Comparison of ENCODE assay signal across 12 mouse cellular contexts in the genomic region with DNA sequence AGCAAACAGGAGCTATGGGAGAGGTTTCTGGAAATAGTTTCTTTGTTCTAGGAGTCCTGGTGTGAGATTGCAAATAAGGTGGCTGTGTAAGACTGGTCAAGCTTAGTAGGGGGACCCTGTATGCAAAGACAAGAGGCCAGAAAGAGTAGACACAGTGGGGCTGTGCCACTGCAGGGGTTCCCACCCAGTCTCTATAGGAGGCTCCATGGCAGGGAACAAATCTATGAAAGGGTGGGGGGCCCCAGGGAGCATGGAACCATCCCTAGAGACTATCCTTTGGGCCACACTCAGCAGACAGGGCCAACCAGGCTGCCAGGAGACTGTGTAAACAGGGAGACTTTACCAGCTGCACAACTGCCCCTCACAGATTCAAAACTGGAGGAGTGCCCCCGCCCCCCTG.
DNase-seq lines count a peak whose midpoint lies in the region; ATAC-seq lines count a peak whose summit lies in the region.
"Had no signal": no experiment of that assay in that cellular context is flagged by ENCODE, and none has a peak within 500 bp of the region (broad histone marks: within the 10 kb centered on the region; RNA-seq: fewer than 3 reads in every experiment).

No protein-coding gene starts in this region.

- 67% methylated on average over 1 of the region's 1 CpGs for WGBS in intestine, embryonic 14.5 days
- WGBS in intestine, embryonic 15.5 days: 33% methylated on average over 1 of the region's 1 CpGs
- 71% methylated on average over 1 of the region's 1 CpGs for WGBS in neural tube, embryonic 12.5 days
- WGBS in limb, embryonic 11.5 days: 86% methylated on average over 1 of the region's 1 CpGs
- WGBS in neural tube, embryonic 15.5 days: 75% methylated on average over 1 of the region's 1 CpGs

- no peaks in the 10 kb centered on the region for H3K36me3 ChIP-seq in intestine, embryonic 14.5 days (ENCODE audit: control insufficient read depth, insufficient read depth, low read length)
- H3K36me3 ChIP-seq in intestine, embryonic 15.5 days: no peaks in the 10 kb centered on the region
- no peaks in the 10 kb centered on the region for H3K36me3 ChIP-seq in neural tube, embryonic 12.5 days
- H3K36me3 ChIP-seq in limb, embryonic 11.5 days (ENCODE audit: control insufficient read depth, insufficient read depth, low read length): no peaks in the 10 kb centered on the region
- no peaks in the 10 kb centered on the region for H3K36me3 ChIP-seq in neural tube, embryonic 15.5 days
- H3K36me3 ChIP-seq: embryonic facial prominence, embryonic 13.5 days; liver, embryonic 12.5 days had no signal

- H3K4me3 ChIP-seq in intestine, embryonic 14.5 days (ENCODE audit: low read depth, low read length): no peak overlapping the region
- H3K4me3 ChIP-seq in intestine, embryonic 15.5 days (replicated peaks): no peak overlapping the region
- H3K4me3 ChIP-seq in neural tube, embryonic 12.5 days: no peak overlapping the region
- H3K4me3 ChIP-seq in limb, embryonic 11.5 days (ENCODE audit: low read depth, low read length): no peak overlapping the region
- no peak overlapping the region for H3K4me3 ChIP-seq in neural tube, embryonic 15.5 days (replicated peaks)
- H3K4me3 ChIP-seq: embryonic facial prominence, embryonic 13.5 days; liver, embryonic 12.5 days had no signal

- H3K9ac ChIP-seq in intestine, embryonic 14.5 days (ENCODE audit: low read length): no peak overlapping the region
- H3K9ac ChIP-seq in intestine, embryonic 15.5 days: no peak overlapping the region
- 0 out of 2 replicates have a peak overlapping the region, but pooled peaks have one; percentile 26 for H3K9ac ChIP-seq in neural tube, embryonic 12.5 days
- H3K9ac ChIP-seq in limb, embryonic 11.5 days (ENCODE audit: low read length): no peak overlapping the region; the same call in 1 of the 2 replicates
- H3K9ac ChIP-seq in neural tube, embryonic 15.5 days (replicated peaks): no peak overlapping the region
- H3K9ac ChIP-seq: embryonic facial prominence, embryonic 13.5 days; liver, embryonic 12.5 days had no signal

- H3K9me3 ChIP-seq in intestine, embryonic 14.5 days (ENCODE audit: control insufficient read depth, low read length): 0 out of 2 replicates have a peak, but pooled peaks cover 4% of the 10 kb centered on the region
- no peaks in the 10 kb centered on the region for H3K9me3 ChIP-seq in intestine, embryonic 15.5 days
- H3K9me3 ChIP-seq in neural tube, embryonic 12.5 days: 0 out of 2 replicates have a peak, but pooled peaks cover 6% of the 10 kb centered on the region
- H3K9me3 ChIP-seq in limb, embryonic 11.5 days (ENCODE audit: control insufficient read depth, low read length): no peaks in the 10 kb centered on the region
- H3K9me3 ChIP-seq in neural tube, embryonic 15.5 days (replicated peaks): no peaks in the 10 kb centered on the region
- H3K9me3 ChIP-seq: liver, embryonic 12.5 days had no signal

- H3K27ac ChIP-seq in intestine, embryonic 14.5 days (ENCODE audit: low read depth): no peak overlapping the region
- H3K27ac ChIP-seq in intestine, embryonic 15.5 days: no peak overlapping the region
- H3K27ac ChIP-seq in neural tube, embryonic 12.5 days: no peak overlapping the region
- H3K27ac ChIP-seq in limb, embryonic 11.5 days (replicated peaks; ENCODE audit: low read depth, low read length): 0 out of 2 replicates have a peak overlapping the region, but pooled peaks have one; percentile 14
- H3K27ac ChIP-seq in neural tube, embryonic 15.5 days (replicated peaks): no peak overlapping the region
- H3K27ac ChIP-seq: embryonic facial prominence, embryonic 13.5 days; liver, embryonic 12.5 days had no signal

- no peak for ATAC-seq in intestine, embryonic 14.5 days (replicated peaks; ENCODE audit: low FRiP score, low TSS enrichment, low read depth)
- no peak for ATAC-seq in intestine, embryonic 15.5 days
- 0 out of 2 replicates have a peak, but pooled peaks have one; percentile 7 for ATAC-seq in neural tube, embryonic 12.5 days (ENCODE audit: low FRiP score, low read depth)
- peak; percentile 26; the same call in 1 of the 2 replicates for ATAC-seq in limb, embryonic 11.5 days (ENCODE audit: insufficient number of reproducible peaks, low FRiP score, low TSS enrichment, low read depth)
- ATAC-seq in neural tube, embryonic 15.5 days (ENCODE audit: low FRiP score): peak; percentile 53; the same call in 1 of the 2 replicates
- ATAC-seq: liver, embryonic 12.5 days had no signal

- intact Hi-C loops in left cerebral cortex, postnatal 4 days (cut with DNase I): no loop called here

- H3K4me2 ChIP-seq in intestine, embryonic 14.5 days (ENCODE audit: low read length): no peak overlapping the region
- H3K4me2 ChIP-seq in intestine, embryonic 15.5 days (replicated peaks): no peak overlapping the region
- no peak overlapping the region for H3K4me2 ChIP-seq in neural tube, embryonic 12.5 days (replicated peaks)
- H3K4me2 ChIP-seq in limb, embryonic 11.5 days (ENCODE audit: low read depth, severe bottlenecking): no peak overlapping the region
- H3K4me2 ChIP-seq in neural tube, embryonic 15.5 days: no peak overlapping the region
- H3K4me2 ChIP-seq: embryonic facial prominence, embryonic 13.5 days; liver, embryonic 12.5 days had no signal

- DNase-seq in intestine, embryonic 14.5 days (ENCODE audit: low spot score): peak; percentile 55
- no peak for DNase-seq in neural tube, embryonic 10.5 days (ENCODE audit: extremely low spot score, low spot score)
- DNase-seq in limb, embryonic 11.5 days (ENCODE audit: low spot score): no peak
- no peak for DNase-seq in cerebellum, adult 11-12 months
- no peak for DNase-seq in left cerebral cortex, postnatal 4 days
- DNase-seq: cerebellum, postnatal 36 days; lung, postnatal 4 days had no signal

- H3K27me3 ChIP-seq in intestine, embryonic 14.5 days (replicated peaks; ENCODE audit: control insufficient read depth, insufficient read depth, low read length): no peaks in the 10 kb centered on the region
- H3K27me3 ChIP-seq in intestine, embryonic 15.5 days (replicated peaks): no peaks in the 10 kb centered on the region
- no peaks in the 10 kb centered on the region for H3K27me3 ChIP-seq in neural tube, embryonic 12.5 days (replicated peaks)
- H3K27me3 ChIP-seq in limb, embryonic 11.5 days (ENCODE audit: control insufficient read depth, insufficient read depth, low read length): no peaks in the 10 kb centered on the region
- no peaks in the 10 kb centered on the region for H3K27me3 ChIP-seq in neural tube, embryonic 15.5 days (replicated peaks)
- H3K27me3 ChIP-seq: embryonic facial prominence, embryonic 13.5 days; liver, embryonic 12.5 days had no signal

- no peaks in the 10 kb centered on the region; the same call in 1 of the 2 replicates for H3K4me1 ChIP-seq in intestine, embryonic 14.5 days (replicated peaks; ENCODE audit: control insufficient read depth, insufficient read depth, low read length)
- H3K4me1 ChIP-seq in intestine, embryonic 15.5 days (replicated peaks): no peaks in the 10 kb centered on the region
- peaks cover 9% of the 10 kb centered on the region for H3K4me1 ChIP-seq in neural tube, embryonic 12.5 days
- H3K4me1 ChIP-seq in limb, embryonic 11.5 days (ENCODE audit: control insufficient read depth, insufficient read depth, low read length): peaks cover 15% of the 10 kb centered on the region
- H3K4me1 ChIP-seq in neural tube, embryonic 15.5 days: peaks cover 12% of the 10 kb centered on the region
- H3K4me1 ChIP-seq: liver, embryonic 12.5 days had no signal

Comparison
In these comparisons a context has a peak if more than half of its experiments do, and no peak if none do; other contexts are left out.
1. ATAC-seq: peak in neural tube, embryonic 12.5 days (single experiment), limb, embryonic 11.5 days (single experiment) and neural tube, embryonic 15.5 days (single experiment); none in intestine, embryonic 14.5 days (single experiment) and intestine, embryonic 15.5 days (single experiment).